Mouse (Mus musculus): ENCODE data around the gene Dchs2.

GRCm38 (mm10) chr3:83230326-83230725 lies 102.6 kb downstream of the Dchs2 start:
- TF ChIP-seq CTCF (IDR thresholded peaks at IDR 0.05; ENCODE audit: control insufficient read depth, insufficient read depth, insufficient read length): no peak
- TF ChIP-seq CEBPB (IDR thresholded peaks at IDR 0.05; ENCODE audit: low read depth): no peak
- TF ChIP-seq USF1 (IDR thresholded peaks at IDR 0.05; ENCODE audit: low read depth): no peak
- no peak for TF ChIP-seq MYOG (IDR thresholded peaks at IDR 0.05; ENCODE audit: control insufficient read depth, extremely low read depth, insufficient read length)

Measured in C2C12 (cell line).